Mouse (Mus musculus) embryo, embryonic 11 days (tissue): ENCODE measurements at regions not wholly inside any gene's neighbourhood (a gene's known extent, or its start where the extent isn't known, plus 50 kb on each side); places are given as distances from the start of the nearest gene placed in this dataset.

Source experiments
- DNase-seq: peaks from one replicate; pipeline ENCODE4 v3.0.0-alpha.2; 2015

DNA sequence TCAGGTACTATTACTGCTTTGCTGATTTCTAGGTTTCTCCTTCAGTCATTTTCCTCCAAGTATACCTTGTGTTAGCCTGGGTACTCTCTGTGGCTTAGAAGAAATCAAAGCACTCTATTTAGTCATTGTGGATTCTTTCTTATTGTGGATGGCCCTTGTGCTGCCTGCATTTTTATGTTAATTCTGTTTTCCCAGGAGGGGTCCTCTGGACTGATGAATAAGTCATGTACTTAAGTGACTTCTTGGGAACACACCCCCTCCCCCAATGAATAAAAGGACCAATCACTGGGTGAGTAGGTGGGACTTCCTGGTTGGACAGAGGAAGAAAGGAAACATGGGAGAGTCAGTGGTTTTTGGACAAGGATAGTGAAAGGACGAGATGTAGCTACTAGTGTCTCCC lies 128.1 kb upstream of the Cntn4 start:
- DNase-seq: peak; percentile 2

DNA sequence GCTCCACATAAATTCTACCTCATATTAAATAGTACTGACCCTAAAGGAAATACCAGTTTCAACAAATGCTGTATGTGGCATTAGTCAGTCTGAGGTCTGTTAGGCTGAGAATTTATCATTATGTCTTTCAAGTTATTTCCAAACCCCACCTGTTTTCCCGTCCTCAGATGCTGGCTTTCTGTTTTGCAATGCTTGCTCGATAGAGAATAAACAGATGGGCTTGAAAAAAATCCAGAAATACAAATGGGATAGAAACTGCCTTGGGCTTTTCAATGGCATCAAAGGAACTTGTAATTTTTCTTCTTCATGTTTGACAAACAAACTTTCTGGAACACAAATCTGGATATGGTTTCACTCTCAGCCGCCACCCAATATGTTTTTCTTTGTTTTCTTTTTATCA lies 109.2 kb upstream of the Cntn4 start:
- DNase-seq: no peak

DNA sequence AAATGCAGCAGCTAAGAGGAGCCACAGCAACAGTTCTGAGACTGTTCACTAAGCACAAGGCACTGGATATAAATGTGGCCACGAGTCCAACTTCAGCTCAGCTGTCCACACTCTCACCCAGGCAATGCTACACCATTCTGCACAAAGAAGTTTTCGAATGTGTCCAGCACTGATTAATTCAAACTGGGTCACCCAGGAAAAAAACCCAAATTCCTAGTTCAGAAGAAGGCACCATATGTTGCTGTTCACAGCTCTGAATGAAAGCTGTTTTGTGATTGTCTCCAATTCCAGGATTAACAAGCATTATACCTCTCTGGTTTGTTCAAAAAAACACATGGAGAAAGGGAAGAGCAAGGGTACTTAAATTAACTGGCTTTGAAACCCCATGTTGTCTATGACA lies 108.4 kb upstream of the Cntn4 start:
- no peak for DNase-seq

DNA sequence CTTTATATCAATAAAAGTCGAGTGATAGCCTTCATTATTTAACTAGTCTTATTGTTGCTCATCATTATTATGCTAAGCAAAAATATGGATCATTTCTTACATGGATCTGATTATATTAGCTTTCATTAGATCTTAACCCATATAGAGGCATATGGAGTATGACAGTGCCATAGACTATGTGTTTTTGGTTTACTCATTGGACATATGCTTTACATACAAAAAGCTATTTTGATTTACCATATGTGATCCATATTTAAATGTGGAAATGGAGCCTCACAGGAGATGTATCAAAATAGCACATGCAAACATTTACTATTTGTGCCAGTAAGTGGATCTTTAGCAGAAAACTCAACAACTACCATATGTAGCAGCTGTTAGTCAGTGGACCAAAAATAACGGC lies 73.2 kb upstream of the Cntn4 start:
- DNase-seq: no peak
